Mouse (Mus musculus): Measurements from ENCODE around the gene Mgat3. TPM values are rescaled to one million over a fixed set of nuclear protein-coding genes. Genes with fewer than 3 reads are reported as not detected.

The Mgat3 gene
- total and polyA plus RNA-seq, 2 experiments from 2014 or later, result 13.5 to 106 TPM

- TF ChIP-seq CTCF (IDR thresholded peaks at IDR 0.05; ENCODE audit: low read depth), result no peak
- Histone ChIP-seq H3K27me3 (ENCODE audit: insufficient read depth, low read length) (no peaks in the 10 kb centered on the region), H3K4me1 (ENCODE audit: insufficient read depth, low read length) (peaks cover 6% of the 10 kb centered on the region; the same call in 1 of the 2 replicates), H3K4me3 (ENCODE audit: low read length) (no peak overlapping the region), H3K36me3 (ENCODE audit: insufficient read depth, low read length) (no peaks in the 10 kb centered on the region), H3K4me2 (ENCODE audit: low read depth, low read length) (no peak overlapping the region), H3K27ac (no peak overlapping the region), H3K9me3 (ENCODE audit: low read length) (no peaks in the 10 kb centered on the region), H3K9ac (replicated peaks; ENCODE audit: low read length) (no peak overlapping the region)
- WGBS, result 81% methylated on average over 5 of the region's 5 CpGs
- ATAC-seq (no peak), DNase-seq (ENCODE audit: low spot score) (no peak)
Observed at GRCm38 (mm10) chr15:80188927-80189326, 15.4 kb downstream of the Mgat3 start.

GRCm38 (mm10) chr15:80190075-80190474 is 16.6 kb downstream of the Mgat3 start:
- H3K9me3 ChIP-seq (ENCODE audit: low read length), result no peaks in the 10 kb centered on the region
- H3K4me1 ChIP-seq (ENCODE audit: insufficient read depth, low read length), result peaks cover 9% of the 10 kb centered on the region; the same call in 1 of the 2 replicates
- no peaks in the 10 kb centered on the region for H3K36me3 ChIP-seq (ENCODE audit: insufficient read depth, low read length)
- DNase-seq (ENCODE audit: low spot score), result no peak
- H3K27me3 ChIP-seq (ENCODE audit: insufficient read depth, low read length), result no peaks in the 10 kb centered on the region
- no peak for TF ChIP-seq CTCF (IDR thresholded peaks at IDR 0.05; ENCODE audit: low read depth)
- WGBS, result 66% methylated on average over 4 of the region's 4 CpGs
- no peak overlapping the region for H3K4me2 ChIP-seq (ENCODE audit: low read depth, low read length)
- no peak overlapping the region for H3K4me3 ChIP-seq (ENCODE audit: low read length)
- no peak for ATAC-seq
- H3K27ac ChIP-seq, result no peak overlapping the region
- H3K9ac ChIP-seq (replicated peaks; ENCODE audit: low read length), result no peak overlapping the region

- no peak for TF ChIP-seq CTCF (IDR thresholded peaks at IDR 0.05; ENCODE audit: low read depth)
- H3K4me2 ChIP-seq (ENCODE audit: low read depth, low read length), result no peak overlapping the region
- H3K4me3 ChIP-seq (ENCODE audit: low read length), result no peak overlapping the region
- no peaks in the 10 kb centered on the region for H3K36me3 ChIP-seq (ENCODE audit: insufficient read depth, low read length)
- H3K9ac ChIP-seq (replicated peaks; ENCODE audit: low read length), result no peak overlapping the region
- DNase-seq (ENCODE audit: low spot score) (no peak), ATAC-seq (no peak)
- H3K4me1 ChIP-seq (ENCODE audit: insufficient read depth, low read length), result peaks cover 9% of the 10 kb centered on the region; the same call in 1 of the 2 replicates
- WGBS, result 69% methylated on average over 8 of the region's 8 CpGs
- H3K27ac ChIP-seq, result no peak overlapping the region
- no peaks in the 10 kb centered on the region for H3K27me3 ChIP-seq (ENCODE audit: insufficient read depth, low read length)
- no peaks in the 10 kb centered on the region for H3K9me3 ChIP-seq (ENCODE audit: low read length)
Observed at GRCm38 (mm10) chr15:80191585-80192245, 18.2 kb downstream of the Mgat3 start.

GRCm38 (mm10) chr15:80192246-80192585 is 18.7 kb downstream of the Mgat3 start:
- no peak overlapping the region for H3K4me3 ChIP-seq (ENCODE audit: low read length)
- no peaks in the 10 kb centered on the region for H3K9me3 ChIP-seq (ENCODE audit: low read length)
- H3K27ac ChIP-seq, result no peak overlapping the region
- no peaks in the 10 kb centered on the region for H3K27me3 ChIP-seq (ENCODE audit: insufficient read depth, low read length)
- no peaks in the 10 kb centered on the region for H3K36me3 ChIP-seq (ENCODE audit: insufficient read depth, low read length)
- ATAC-seq (no peak), DNase-seq (ENCODE audit: low spot score) (no peak)
- no peak for TF ChIP-seq CTCF (IDR thresholded peaks at IDR 0.05; ENCODE audit: low read depth)
- WGBS, result 87% methylated on average over 5 of the region's 6 CpGs
- H3K4me2 ChIP-seq (ENCODE audit: low read depth, low read length), result no peak overlapping the region
- H3K9ac ChIP-seq (replicated peaks; ENCODE audit: low read length), result no peak overlapping the region
- H3K4me1 ChIP-seq (ENCODE audit: insufficient read depth, low read length), result peaks cover 9% of the 10 kb centered on the region; the same call in 1 of the 2 replicates

- DNase-seq (ENCODE audit: low spot score) (no peak), ATAC-seq (no peak)
- no peak overlapping the region for H3K4me3 ChIP-seq (ENCODE audit: low read length)
- H3K27ac ChIP-seq, result no peak overlapping the region
- 87% methylated on average over 7 of the region's 7 CpGs for WGBS
- peaks cover 9% of the 10 kb centered on the region; the same call in 1 of the 2 replicates for H3K4me1 ChIP-seq (ENCODE audit: insufficient read depth, low read length)
- no peak for TF ChIP-seq CTCF (IDR thresholded peaks at IDR 0.05; ENCODE audit: low read depth)
- H3K27me3 ChIP-seq (ENCODE audit: insufficient read depth, low read length), result no peaks in the 10 kb centered on the region
- no peaks in the 10 kb centered on the region for H3K36me3 ChIP-seq (ENCODE audit: insufficient read depth, low read length)
- no peaks in the 10 kb centered on the region for H3K9me3 ChIP-seq (ENCODE audit: low read length)
- no peak overlapping the region for H3K4me2 ChIP-seq (ENCODE audit: low read depth, low read length)
- H3K9ac ChIP-seq (replicated peaks; ENCODE audit: low read length), result no peak overlapping the region
Observed at GRCm38 (mm10) chr15:80192847-80193246, 19.3 kb downstream of the Mgat3 start.

- DNase-seq (ENCODE audit: low spot score), result no peak
- no peaks in the 10 kb centered on the region for H3K27me3 ChIP-seq (ENCODE audit: insufficient read depth, low read length)
- no peak for TF ChIP-seq CTCF (IDR thresholded peaks at IDR 0.05; ENCODE audit: low read depth)
- no peaks in the 10 kb centered on the region for H3K4me1 ChIP-seq (ENCODE audit: insufficient read depth, low read length)
- no peaks in the 10 kb centered on the region for H3K36me3 ChIP-seq (ENCODE audit: insufficient read depth, low read length)
- H3K9ac ChIP-seq (replicated peaks; ENCODE audit: low read length), result no peak overlapping the region
- no peaks in the 10 kb centered on the region for H3K9me3 ChIP-seq (ENCODE audit: low read length)
- WGBS, result 65% methylated on average over 2 of the region's 2 CpGs
- ATAC-seq, result no peak
- no peak overlapping the region for H3K4me3 ChIP-seq (ENCODE audit: low read length)
- H3K4me2 ChIP-seq (ENCODE audit: low read depth, low read length), result no peak overlapping the region
- no peak overlapping the region for H3K27ac ChIP-seq
Observed at GRCm38 (mm10) chr15:80199556-80199955, 26.0 kb downstream of the Mgat3 start.

- no peaks in the 10 kb centered on the region for H3K27me3 ChIP-seq (ENCODE audit: insufficient read depth, low read length)
- H3K4me1 ChIP-seq (ENCODE audit: insufficient read depth, low read length), result no peaks in the 10 kb centered on the region
- H3K9ac ChIP-seq (replicated peaks; ENCODE audit: low read length), result no peak overlapping the region
- no peak for ATAC-seq
- no peak for DNase-seq (ENCODE audit: low spot score)
- H3K4me3 ChIP-seq (ENCODE audit: low read length), result no peak overlapping the region
- no peak overlapping the region for H3K27ac ChIP-seq
- TF ChIP-seq CTCF (IDR thresholded peaks at IDR 0.05; ENCODE audit: low read depth), result no peak
- no peaks in the 10 kb centered on the region for H3K9me3 ChIP-seq (ENCODE audit: low read length)
- no peaks in the 10 kb centered on the region for H3K36me3 ChIP-seq (ENCODE audit: insufficient read depth, low read length)
- WGBS, result 71% methylated on average over 6 of the region's 6 CpGs
- H3K4me2 ChIP-seq (ENCODE audit: low read depth, low read length), result no peak overlapping the region
Observed at GRCm38 (mm10) chr15:80202111-80202775, 28.7 kb downstream of the Mgat3 start.
